Comparison of ENCODE assay signal across 9 mouse cellular contexts in genomic region chr16:20610501-20611356, GRCm38 (mm10). TPM values are rescaled to one million over a fixed set of nuclear protein-coding genes. Genes with fewer than 3 reads are reported as not detected.
DNase-seq lines count a peak whose midpoint lies in the region; ATAC-seq and TF ChIP-seq lines count a peak whose summit lies in the region.
"Had no signal": no experiment of that assay in that cellular context is flagged by ENCODE, and none has a peak within 500 bp of the region (broad histone marks: within the 10 kb centered on the region; RNA-seq: fewer than 3 reads in every experiment).

No protein-coding gene starts in this region.

- H3K4me2 ChIP-seq in heart, embryonic 13.5 days, result peak overlapping the region; percentile 97
- H3K4me2 ChIP-seq in kidney, embryonic 16.5 days (replicated peaks; ENCODE audit: low read depth, low read length), result peak overlapping the region; percentile 90
- H3K4me2 ChIP-seq in liver, postnatal 0 days (ENCODE audit: low read depth, low read length), result peak overlapping the region; percentile 80
- peak overlapping the region; percentile 84 for H3K4me2 ChIP-seq in neural tube, embryonic 13.5 days

- peak overlapping the region; percentile 75 for H3K4me3 ChIP-seq in bone marrow macrophage, adult 2 months (ENCODE audit: insufficient read depth, low read length)
- peak overlapping the region; percentile 84 for H3K4me3 ChIP-seq in heart, embryonic 13.5 days
- H3K4me3 ChIP-seq in kidney, embryonic 16.5 days (ENCODE audit: low read length), result peak overlapping the region; percentile 90
- peak overlapping the region; percentile 81 for H3K4me3 ChIP-seq in liver, postnatal 0 days (ENCODE audit: low read depth, low read length)
- H3K4me3 ChIP-seq in neural tube, embryonic 13.5 days, result peak overlapping the region; percentile 84

- H3K9ac ChIP-seq in heart, embryonic 13.5 days, result peak overlapping the region; percentile 90
- peak overlapping the region; percentile 91 for H3K9ac ChIP-seq in kidney, embryonic 16.5 days (replicated peaks; ENCODE audit: low read length)
- peak overlapping the region; percentile 84 for H3K9ac ChIP-seq in liver, postnatal 0 days (replicated peaks)
- peak overlapping the region; percentile 92 for H3K9ac ChIP-seq in neural tube, embryonic 13.5 days

- H3K27me3 ChIP-seq in heart, embryonic 13.5 days (replicated peaks), result no peaks in the 10 kb centered on the region
- H3K27me3 ChIP-seq in kidney, embryonic 16.5 days (ENCODE audit: insufficient read depth, low read length), result no peaks in the 10 kb centered on the region
- no peaks in the 10 kb centered on the region for H3K27me3 ChIP-seq in liver, postnatal 0 days (ENCODE audit: insufficient read depth, low read length)
- no peaks in the 10 kb centered on the region for H3K27me3 ChIP-seq in neural tube, embryonic 13.5 days

- peaks cover 4% of the 10 kb centered on the region; the same call in 1 of the 2 replicates for H3K4me1 ChIP-seq in bone marrow macrophage, adult 2 months (ENCODE audit: control insufficient read depth, insufficient read depth, low read length)
- peaks cover 21% of the 10 kb centered on the region for H3K4me1 ChIP-seq in heart, embryonic 13.5 days
- H3K4me1 ChIP-seq in kidney, embryonic 16.5 days (ENCODE audit: insufficient read depth, low read length), result peaks cover 10% of the 10 kb centered on the region
- peaks cover 17% of the 10 kb centered on the region for H3K4me1 ChIP-seq in liver, postnatal 0 days (ENCODE audit: insufficient read depth)
- H3K4me1 ChIP-seq in neural tube, embryonic 13.5 days (replicated peaks), result peaks cover 29% of the 10 kb centered on the region

- TF ChIP-seq EP300 in liver, postnatal 0 days (IDR thresholded peaks at IDR 0.05; ENCODE audit: low read depth), result peak; percentile 56; the same call in 1 of the 2 replicates

- TF ChIP-seq CTCF in bone marrow macrophage, adult 2 months (IDR thresholded peaks at IDR 0.05; ENCODE audit: low read depth, low read length), result no peak
- TF ChIP-seq CTCF in liver, postnatal 0 days (IDR thresholded peaks at IDR 0.05; ENCODE audit: low read depth), result no peak

- WGBS in heart, embryonic 13.5 days, result under 1% methylated on average over 28 of the region's 28 CpGs
- 0% methylated on average over 28 of the region's 28 CpGs for WGBS in kidney, embryonic 16.5 days
- under 1% methylated on average over 28 of the region's 28 CpGs for WGBS in liver, postnatal 0 days (ENCODE audit: insufficient replicate concordance)
- under 1% methylated on average over 28 of the region's 28 CpGs for WGBS in neural tube, embryonic 13.5 days

- DNase-seq in CD8-positive naive resting alpha-beta T cell, adult 2 months (ENCODE audit: low read depth in 2 of 2, low spot score in 2 of 2), result peak; percentile 75 to 82
- DNase-seq in liver, postnatal 0 days, result peak; percentile 85
- peak; percentile 79 for DNase-seq in telencephalon, adult 2 months (ENCODE audit: low read depth, low spot score)

- H3K27ac ChIP-seq in bone marrow macrophage, adult 2 months (ENCODE audit: insufficient read depth, low read depth, low read length), result peak overlapping the region; percentile 66
- H3K27ac ChIP-seq in heart, embryonic 13.5 days (replicated peaks), result peak overlapping the region; percentile 79
- H3K27ac ChIP-seq in kidney, embryonic 16.5 days (ENCODE audit: low read length), result peak overlapping the region; percentile 86
- H3K27ac ChIP-seq in liver, postnatal 0 days (ENCODE audit: low read depth), result peak overlapping the region; percentile 72
- H3K27ac ChIP-seq in neural tube, embryonic 13.5 days (replicated peaks), result peak overlapping the region; percentile 90

- H3K36me3 ChIP-seq in heart, embryonic 13.5 days, result peaks cover 25% of the 10 kb centered on the region
- peaks cover 10% of the 10 kb centered on the region for H3K36me3 ChIP-seq in kidney, embryonic 16.5 days (ENCODE audit: insufficient read depth, low read length)
- peaks cover 21% of the 10 kb centered on the region; the same call in 1 of the 2 replicates for H3K36me3 ChIP-seq in liver, postnatal 0 days (replicated peaks; ENCODE audit: insufficient read depth, low read length)
- H3K36me3 ChIP-seq in neural tube, embryonic 13.5 days, result peaks cover 31% of the 10 kb centered on the region

- TF ChIP-seq POLR2A in bone marrow macrophage, adult 2 months (IDR thresholded peaks at IDR 0.05; ENCODE audit: borderline replicate concordance, low read depth, low read length), result peak; percentile 95

- H3K9me3 ChIP-seq in heart, embryonic 13.5 days, result no peaks in the 10 kb centered on the region
- H3K9me3 ChIP-seq in kidney, embryonic 16.5 days (ENCODE audit: low read length), result no peaks in the 10 kb centered on the region
- no peaks in the 10 kb centered on the region for H3K9me3 ChIP-seq in liver, postnatal 0 days (ENCODE audit: low read length)
- H3K9me3 ChIP-seq in neural tube, embryonic 13.5 days, result no peaks in the 10 kb centered on the region

- peak; percentile 56 for ATAC-seq in erythroblast, adult 5-6 weeks (replicated peaks; ENCODE audit: low FRiP score, poor library complexity, severe bottlenecking)
- ATAC-seq in heart, embryonic 13.5 days (ENCODE audit: extremely low read depth, insufficient number of reproducible peaks, low FRiP score, low TSS enrichment), result 0 out of 2 replicates have a peak, but pooled peaks have one; percentile 59
- peak; percentile 60 for ATAC-seq in kidney, embryonic 16.5 days (ENCODE audit: low FRiP score, low TSS enrichment)
- ATAC-seq in liver, postnatal 0 days, result peak; percentile 64
- peak; percentile 70 for ATAC-seq in neural tube, embryonic 13.5 days (ENCODE audit: low read depth)

RNA-seq across cellular contexts. Expression of gene Eef1akmt4, which starts 0.7 kb away (rescaled TPM):
- polyA plus RNA-seq in bone marrow macrophage, adult 2 months (2012; ENCODE audit: insufficient read depth, insufficient read length, missing spikeins), result 7.0 and 9.8 TPM in 2 replicates
- total RNA-seq in erythroblast, adult 5-6 weeks (2015; ENCODE audit: low replicate concordance), result 8.2 and 10.6 TPM in 2 replicates
- total RNA-seq in erythroblast, adult 5-6 weeks (2017; ENCODE audit: low replicate concordance), result 0.60 and 0.98 TPM in 2 replicates
- polyA plus RNA-seq in heart, embryonic 13.5 days (2015; fragmentation: Nextera tagmentation; extraction: Ambion mirVana), result 20.6 and 21.1 TPM in 2 replicates
- polyA plus RNA-seq in kidney, embryonic 16.5 days (2015; fragmentation: Nextera tagmentation; extraction: Ambion mirVana), result 33.3 and 37.4 TPM in 2 replicates
- polyA plus RNA-seq in liver, postnatal 0 days (2015; fragmentation: Nextera tagmentation; extraction: Ambion mirVana), result 20.4 and 23.3 TPM in 2 replicates
- 15.0 and 16.2 TPM in 2 replicates for polyA plus RNA-seq in neural tube, embryonic 13.5 days (2015; fragmentation: Nextera tagmentation; extraction: Ambion mirVana)

RNA-seq across cellular contexts. Expression of gene Gm49333, which starts 0.7 kb away (rescaled TPM):
- polyA plus RNA-seq in bone marrow macrophage, adult 2 months (2012; ENCODE audit: insufficient read depth, insufficient read length, missing spikeins), result not detected in 2 replicates
- total RNA-seq in erythroblast, adult 5-6 weeks (2015; ENCODE audit: low replicate concordance), result not detected in 2 replicates
- total RNA-seq in erythroblast, adult 5-6 weeks (2017; ENCODE audit: low replicate concordance), result not detected in 2 replicates
- polyA plus RNA-seq in heart, embryonic 13.5 days (2015; fragmentation: Nextera tagmentation; extraction: Ambion mirVana), result not detected in 2 replicates
- polyA plus RNA-seq in kidney, embryonic 16.5 days (2015; fragmentation: Nextera tagmentation; extraction: Ambion mirVana), result not detected in 2 replicates
- not detected in 2 replicates for polyA plus RNA-seq in liver, postnatal 0 days (2015; fragmentation: Nextera tagmentation; extraction: Ambion mirVana)
- polyA plus RNA-seq in neural tube, embryonic 13.5 days (2015; fragmentation: Nextera tagmentation; extraction: Ambion mirVana), result 1.4 TPM in 1 of 2 replicates, not detected in the other
- total RNA-seq: layer of hippocampus, adult 18-20 months had no signal

RNA-seq across cellular contexts. Expression of gene Alg3, which starts 0.8 kb away (rescaled TPM):
- 10.9 and 13.1 TPM in 2 replicates for polyA plus RNA-seq in bone marrow macrophage, adult 2 months (2012; ENCODE audit: insufficient read depth, insufficient read length, missing spikeins)
- 7.7 and 22.7 TPM in 2 replicates for total RNA-seq in erythroblast, adult 5-6 weeks (2015; ENCODE audit: low replicate concordance)
- 1.4 TPM in 1 of 2 replicates, not detected in the other for total RNA-seq in erythroblast, adult 5-6 weeks (2017; ENCODE audit: low replicate concordance)
- 33.3 and 35.3 TPM in 2 replicates for polyA plus RNA-seq in heart, embryonic 13.5 days (2015; fragmentation: Nextera tagmentation; extraction: Ambion mirVana)
- polyA plus RNA-seq in kidney, embryonic 16.5 days (2015; fragmentation: Nextera tagmentation; extraction: Ambion mirVana), result 44.7 and 49.5 TPM in 2 replicates
- 18.6 and 19.0 TPM in 2 replicates for polyA plus RNA-seq in liver, postnatal 0 days (2015; fragmentation: Nextera tagmentation; extraction: Ambion mirVana)
- 43.2 and 44.8 TPM in 2 replicates for polyA plus RNA-seq in neural tube, embryonic 13.5 days (2015; fragmentation: Nextera tagmentation; extraction: Ambion mirVana)

RNA-seq across cellular contexts. Expression of gene Camk2n2, which starts 10.4 kb away (rescaled TPM):
- 2.5 and 2.7 TPM in 2 replicates for polyA plus RNA-seq in bone marrow macrophage, adult 2 months (2012; ENCODE audit: insufficient read depth, insufficient read length, missing spikeins)
- not detected in 2 replicates for total RNA-seq in erythroblast, adult 5-6 weeks (2015; ENCODE audit: low replicate concordance)
- total RNA-seq in erythroblast, adult 5-6 weeks (2017; ENCODE audit: low replicate concordance), result 0.94 TPM in 1 of 2 replicates, not detected in the other
- polyA plus RNA-seq in heart, embryonic 13.5 days (2015; fragmentation: Nextera tagmentation; extraction: Ambion mirVana), result 0.37 and 0.48 TPM in 2 replicates
- polyA plus RNA-seq in kidney, embryonic 16.5 days (2015; fragmentation: Nextera tagmentation; extraction: Ambion mirVana), result 0.45 and 0.84 TPM in 2 replicates
- polyA plus RNA-seq in liver, postnatal 0 days (2015; fragmentation: Nextera tagmentation; extraction: Ambion mirVana), result 0.11 and 0.13 TPM in 2 replicates
- polyA plus RNA-seq in neural tube, embryonic 13.5 days (2015; fragmentation: Nextera tagmentation; extraction: Ambion mirVana), result 20.8 and 23.7 TPM in 2 replicates

RNA-seq across cellular contexts. Expression of gene Ece2, which starts 18.9 kb away (rescaled TPM):
- polyA plus RNA-seq in bone marrow macrophage, adult 2 months (2012; ENCODE audit: insufficient read depth, insufficient read length, missing spikeins), result not detected in 2 replicates
- total RNA-seq in erythroblast, adult 5-6 weeks (2015; ENCODE audit: low replicate concordance), result not detected in 2 replicates
- total RNA-seq in erythroblast, adult 5-6 weeks (2017; ENCODE audit: low replicate concordance), result not detected in 2 replicates
- 0.92 and 1.2 TPM in 2 replicates for polyA plus RNA-seq in heart, embryonic 13.5 days (2015; fragmentation: Nextera tagmentation; extraction: Ambion mirVana)
- polyA plus RNA-seq in kidney, embryonic 16.5 days (2015; fragmentation: Nextera tagmentation; extraction: Ambion mirVana), result 3.5 and 3.6 TPM in 2 replicates
- 0.14 TPM in 1 of 2 replicates, not detected in the other for polyA plus RNA-seq in liver, postnatal 0 days (2015; fragmentation: Nextera tagmentation; extraction: Ambion mirVana)
- polyA plus RNA-seq in neural tube, embryonic 13.5 days (2015; fragmentation: Nextera tagmentation; extraction: Ambion mirVana), result 12.2 and 12.8 TPM in 2 replicates

Comparison
In these comparisons a context has a peak if more than half of its experiments do, and no peak if none do; other contexts are left out.
1. Peak in every context shown above with its lines: DNase-seq, ATAC-seq, H3K4me3 ChIP-seq and H3K27ac ChIP-seq.